Mouse (Mus musculus) myocyte (in vitro differentiated cells): Measurements from ENCODE around the gene Srek1.

ENCODE experiments used
- CEBPB ChIP-seq: IDR thresholded peaks from 2 replicates; pipeline ENCODE4 v1.6.1; 2011; ENCODE audit warnings: mild to moderate bottlenecking, moderate library complexity; ENCODE audit not compliant: poor library complexity, insufficient read depth, severe bottlenecking
- E2F4 ChIP-seq: IDR thresholded peaks from one replicate; pipeline ENCODE4 v1.6.1; 2011; ENCODE audit warnings: mild to moderate bottlenecking, control low read depth, moderate library complexity; ENCODE audit not compliant: insufficient read depth
- MAX ChIP-seq: IDR thresholded peaks from one replicate; pipeline ENCODE4 v1.6.1; 2011; ENCODE audit warnings: low read depth, mild to moderate bottlenecking, control low read depth
- MYOD1 ChIP-seq, 3 experiments: IDR thresholded peaks; one replicate each; pipeline ENCODE4 v1.6.1; 2011; ENCODE audit warnings: control low read depth in 2 of 3, low read depth in 2 of 3, mild to moderate bottlenecking in 2 of 3, moderate library complexity in 1 of 3; ENCODE audit not compliant: insufficient read length in 2 of 3, control insufficient read depth in 1 of 3
- MYOG ChIP-seq, 3 experiments: IDR thresholded peaks; one replicate each; pipeline ENCODE4 v1.6.1; 2011; ENCODE audit warnings: control low read depth in 2 of 3, low read depth in 2 of 3, mild to moderate bottlenecking in 2 of 3; ENCODE audit not compliant: insufficient read length in 2 of 3, control insufficient read depth in 1 of 3, insufficient read depth in 1 of 3
- POLR2A ChIP-seq: IDR thresholded peaks from one replicate; pipeline ENCODE4 v1.6.1; 2011; ENCODE audit warnings: low read depth, mild to moderate bottlenecking, control low read depth, moderate library complexity; ENCODE audit not compliant: insufficient read length
- REST ChIP-seq: IDR thresholded peaks from one replicate; pipeline ENCODE4 v1.6.1; 2011; ENCODE audit warnings: mild to moderate bottlenecking, control low read depth, moderate library complexity; ENCODE audit not compliant: insufficient read depth, insufficient read length
- SRF ChIP-seq: IDR thresholded peaks from one replicate; pipeline ENCODE4 v1.6.1; 2011; ENCODE audit warnings: low read depth; ENCODE audit not compliant: control insufficient read depth, insufficient read length
- TCF12 ChIP-seq: IDR thresholded peaks from one replicate; pipeline ENCODE4 v1.6.1; 2011; ENCODE audit warnings: mild to moderate bottlenecking, control low read depth; ENCODE audit not compliant: poor library complexity, insufficient read depth, severe bottlenecking
- TCF3 ChIP-seq: IDR thresholded peaks from one replicate; pipeline ENCODE4 v1.6.1; 2011; ENCODE audit warnings: low read depth, control low read depth; ENCODE audit not compliant: insufficient read length
- USF1 ChIP-seq: IDR thresholded peaks from one replicate; pipeline ENCODE4 v1.6.1; 2011; ENCODE audit warnings: low read depth, mild to moderate bottlenecking, control low read depth, moderate library complexity

GRCm38 (mm10) chr13:103710359-103710781 lies 64.0 kb downstream of the Srek1 start:
- no peak for TF ChIP-seq POLR2A
- no peak for TF ChIP-seq MYOD1 (IDR thresholded peaks at IDR 0.05; ENCODE audit: control insufficient read depth in 1 of 3, insufficient read length in 2 of 3, low read depth in 2 of 3)
- no peak for TF ChIP-seq USF1
- no peak for TF ChIP-seq SRF
- TF ChIP-seq MAX, result no peak
- no peak for TF ChIP-seq E2F4
- no peak for TF ChIP-seq MYOG (IDR thresholded peaks at IDR 0.05; ENCODE audit: control insufficient read depth in 1 of 3, insufficient read depth in 1 of 3, insufficient read length in 2 of 3, low read depth in 2 of 3)
- TF ChIP-seq REST, result no peak
- TF ChIP-seq CEBPB, result no peak
- no peak for TF ChIP-seq TCF3
- no peak for TF ChIP-seq TCF12
